Mouse (Mus musculus) forebrain, embryonic 16.5 days (tissue): ENCODE measurements at regions not wholly inside any gene's neighbourhood (a gene's known extent, or its start where the extent isn't known, plus 50 kb on each side); places are given as distances from the start of the nearest gene placed in this dataset.
A peak's percentile ranks its signal among the peaks of the same experiment; 100 is the strongest.

Experiments used
- ATAC-seq: fragments of 200-750 bp; cut with Nextera tagmentation; 2 replicates; pipeline ENCODE4 v1.8.0; 2017; ENCODE audit warnings: mild to moderate bottlenecking, moderate library complexity
- H3K27ac ChIP-seq: fragments of 300-500 bp; sonication (generic); 2 replicates; pipeline ENCODE4 v1.5.1; 2014; ENCODE audit warnings: low read length, control low read depth
- H3K27me3 ChIP-seq: fragments of 300-500 bp; sonication (generic); replicated peaks from 2 replicates; pipeline ENCODE4 v1.6.1; 2014; ENCODE audit warnings: low read length; ENCODE audit not compliant: control insufficient read depth, insufficient read depth
- H3K36me3 ChIP-seq: fragments of 300-500 bp; sonication (generic); 2 replicates; pipeline ENCODE4 v1.6.1; 2014; ENCODE audit not compliant: control insufficient read depth, insufficient read depth
- H3K4me1 ChIP-seq: fragments of 300-500 bp; sonication (generic); replicated peaks from 2 replicates; pipeline ENCODE4 v1.6.1; 2014; ENCODE audit warnings: low read length; ENCODE audit not compliant: control insufficient read depth, insufficient read depth
- H3K4me2 ChIP-seq: fragments of 300-500 bp; sonication (generic); 2 replicates; pipeline ENCODE4 v1.6.1; 2014; ENCODE audit warnings: mild to moderate bottlenecking, low read length, control low read depth
- H3K4me3 ChIP-seq: fragments of 300-500 bp; sonication (generic); replicated peaks from 2 replicates; pipeline ENCODE4 v1.5.1; 2014; ENCODE audit warnings: mild to moderate bottlenecking, low read length, control low read depth
- H3K9ac ChIP-seq: fragments of 300-500 bp; sonication (generic); replicated peaks from 2 replicates; pipeline ENCODE4 v1.6.1; 2014; ENCODE audit warnings: low read depth, low read length, control low read depth
- H3K9me3 ChIP-seq: fragments of 300-500 bp; sonication (generic); 2 replicates; pipeline ENCODE4 v1.6.1; 2016; ENCODE audit warnings: low read length; ENCODE audit not compliant: control insufficient read depth
- WGBS: fragments of 180-500 bp; shearing (Covaris S2); extraction: QIAGEN DNeasy Blood & Tissue Kit; methylation state at CpG from one replicate; pipeline ENCODE4 v1.1.7; 2014; 5-methylcytosine and 5-hydroxymethylcytosine counted together

DNA sequence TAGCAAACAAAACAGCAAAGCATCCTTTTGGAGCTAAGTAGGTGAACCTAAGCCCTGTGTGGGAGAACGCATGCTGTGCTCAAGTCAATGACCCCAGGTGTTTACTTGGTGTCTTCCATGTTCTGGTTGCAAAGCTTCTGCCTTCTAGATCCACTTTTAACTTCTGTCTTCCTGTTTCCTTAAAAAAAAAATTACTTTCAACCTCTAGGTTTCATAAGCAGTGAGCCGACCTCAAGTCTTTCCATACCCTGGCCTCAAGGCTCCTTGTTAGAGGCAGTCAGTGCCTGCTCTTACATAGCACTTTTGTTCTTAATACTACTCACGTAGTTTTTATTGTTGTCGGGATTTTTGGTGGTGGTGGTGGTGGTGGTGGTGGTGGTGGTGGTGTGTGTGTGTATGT, 149.9 kb upstream of the Emcn start:
- no peaks in the 10 kb centered on the region for H3K27me3 ChIP-seq
- H3K4me2 ChIP-seq, result no peak overlapping the region
- no peak overlapping the region for H3K4me3 ChIP-seq
- no peaks in the 10 kb centered on the region for H3K9me3 ChIP-seq
- ATAC-seq, result no peak
- no peaks in the 10 kb centered on the region for H3K4me1 ChIP-seq
- H3K9ac ChIP-seq, result no peak overlapping the region
- H3K36me3 ChIP-seq, result no peaks in the 10 kb centered on the region
- no peak overlapping the region for H3K27ac ChIP-seq
- WGBS, result 91% methylated on average over 4 of the region's 4 CpGs

DNA sequence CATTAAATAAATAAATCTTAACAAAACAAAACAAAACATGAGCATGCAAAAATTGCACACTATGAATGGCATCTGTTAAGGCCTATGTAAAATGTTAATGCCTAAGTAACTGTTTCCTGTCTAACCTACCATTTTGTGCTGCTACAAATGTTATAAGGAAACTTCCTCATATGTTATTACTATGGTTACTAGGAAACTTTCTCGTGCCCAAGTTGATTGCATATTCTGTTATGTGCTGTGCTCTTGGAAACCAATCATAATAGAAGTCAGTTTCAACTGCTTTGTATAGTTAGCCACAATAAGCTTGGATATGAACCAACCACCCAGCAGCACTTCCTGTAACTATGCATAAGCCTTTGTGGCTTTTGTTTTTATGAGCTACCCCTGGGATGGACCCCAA, 147.0 kb upstream of the Emcn start:
- Histone ChIP-seq H3K27me3 (no peaks in the 10 kb centered on the region), H3K4me1 (no peaks in the 10 kb centered on the region), H3K9me3 (no peaks in the 10 kb centered on the region), H3K27ac (no peak overlapping the region), H3K4me3 (no peak overlapping the region), H3K36me3 (no peaks in the 10 kb centered on the region), H3K9ac (no peak overlapping the region), H3K4me2 (no peak overlapping the region)
- 70% methylated on average over 1 of the region's 1 CpGs for WGBS
- no peak for ATAC-seq

DNA sequence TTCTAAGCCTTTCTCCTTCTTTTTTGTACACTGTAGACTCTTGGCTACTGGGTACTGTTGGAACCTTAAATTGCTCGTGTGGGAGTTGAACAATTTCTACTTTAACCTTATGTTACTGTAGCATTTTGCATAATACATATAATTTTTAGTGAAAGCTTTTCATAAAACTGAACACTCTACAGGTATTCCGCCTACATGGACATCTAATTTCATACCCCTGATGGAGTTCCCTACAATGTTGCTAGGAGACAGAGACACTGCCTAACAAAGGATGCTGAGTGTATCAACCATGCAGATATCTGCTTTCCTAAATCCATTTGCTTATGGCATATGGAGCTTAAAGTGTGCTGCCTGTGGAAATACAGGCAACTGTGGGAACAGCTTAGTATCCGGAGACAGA, 129.2 kb upstream of the Emcn start:
- peak; percentile 75 for ATAC-seq

DNA sequence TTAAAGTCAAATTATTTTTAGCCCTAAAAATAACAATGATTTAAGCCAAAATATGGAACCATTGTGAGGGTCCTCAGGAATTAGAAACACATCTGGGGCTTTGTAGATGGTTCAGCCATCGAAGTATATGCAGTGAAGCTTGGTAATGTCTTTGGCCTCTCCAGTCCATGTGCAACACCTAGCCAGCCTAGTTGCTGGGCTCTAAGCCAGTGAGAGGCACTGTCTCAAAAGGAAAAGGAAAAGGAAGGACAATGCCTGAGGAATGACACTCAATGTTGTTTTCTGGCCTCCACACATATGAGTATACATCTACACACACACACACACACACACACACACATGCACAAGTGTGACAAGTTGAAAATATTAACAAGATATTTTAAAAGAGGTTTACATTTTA, 124.8 kb upstream of the Emcn start:
- Histone ChIP-seq H3K27ac (no peak overlapping the region), H3K9me3 (no peaks in the 10 kb centered on the region), H3K4me2 (no peak overlapping the region), H3K27me3 (no peaks in the 10 kb centered on the region), H3K9ac (no peak overlapping the region), H3K4me3 (no peak overlapping the region), H3K36me3 (no peaks in the 10 kb centered on the region), H3K4me1 (no peaks in the 10 kb centered on the region)
- WGBS, result 92% methylated on average over 1 of the region's 1 CpGs
- ATAC-seq, result no peak

More for the DNA sequence above, 129.2 kb upstream of the Emcn start:
- 59% methylated on average over 3 of the region's 3 CpGs for WGBS
- H3K36me3 ChIP-seq, result no peaks in the 10 kb centered on the region
- no peaks in the 10 kb centered on the region for H3K4me1 ChIP-seq
- no peaks in the 10 kb centered on the region for H3K27me3 ChIP-seq
- no peak overlapping the region for H3K4me2 ChIP-seq
- no peak overlapping the region for H3K9ac ChIP-seq
- H3K27ac ChIP-seq, result no peak overlapping the region
- H3K4me3 ChIP-seq, result no peak overlapping the region
- H3K9me3 ChIP-seq, result no peaks in the 10 kb centered on the region

DNA sequence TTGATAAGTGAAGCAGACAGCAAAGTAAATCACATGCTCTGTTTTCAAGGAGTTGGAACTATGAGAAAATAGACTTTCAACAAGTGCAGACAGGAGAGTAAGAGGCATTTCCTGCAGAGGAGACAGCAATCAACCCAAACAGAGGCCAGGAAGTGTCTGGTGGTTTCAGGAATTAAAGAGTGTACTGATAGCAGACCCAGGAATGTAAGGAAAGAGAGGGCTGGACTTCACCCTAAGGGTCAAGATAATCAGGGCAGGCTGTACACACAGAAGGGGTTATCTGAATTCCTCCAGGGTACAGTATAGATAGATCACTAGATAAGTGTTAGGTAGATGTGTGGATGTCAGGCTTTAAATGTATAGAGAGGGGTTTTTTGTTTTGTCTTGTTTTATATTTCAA, 123.6 kb upstream of the Emcn start:
- Histone ChIP-seq H3K36me3 (no peaks in the 10 kb centered on the region), H3K4me1 (no peaks in the 10 kb centered on the region), H3K4me2 (no peak overlapping the region), H3K9me3 (no peaks in the 10 kb centered on the region), H3K4me3 (no peak overlapping the region), H3K9ac (no peak overlapping the region), H3K27me3 (no peaks in the 10 kb centered on the region), H3K27ac (no peak overlapping the region)
- ATAC-seq, result no peak

DNA sequence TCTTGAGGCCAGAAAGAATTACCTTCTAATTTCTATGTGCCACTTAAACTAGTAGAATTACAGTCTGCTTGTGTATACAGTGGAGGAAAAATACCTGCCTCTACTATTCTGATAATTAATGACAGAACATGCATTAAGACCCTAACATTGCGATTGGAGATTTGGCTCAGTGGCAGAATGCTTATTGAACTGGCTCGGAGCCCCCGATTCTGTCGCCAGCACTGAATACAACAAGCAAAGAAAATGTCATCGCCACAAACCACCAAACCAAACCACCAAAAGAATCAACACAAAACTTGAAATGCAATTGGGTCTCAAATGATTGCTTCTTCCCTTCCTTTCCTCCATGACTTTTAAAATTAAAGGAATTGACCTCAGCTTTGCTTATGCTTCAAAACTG, 122.9 kb upstream of the Emcn start:
- 71% methylated on average over 5 of the region's 5 CpGs for WGBS
- no peak overlapping the region for H3K4me2 ChIP-seq
- no peaks in the 10 kb centered on the region for H3K36me3 ChIP-seq
- H3K9ac ChIP-seq, result no peak overlapping the region
- H3K9me3 ChIP-seq, result no peaks in the 10 kb centered on the region
- H3K27ac ChIP-seq, result no peak overlapping the region
- H3K27me3 ChIP-seq, result no peaks in the 10 kb centered on the region
- no peak for ATAC-seq
- no peak overlapping the region for H3K4me3 ChIP-seq
- no peaks in the 10 kb centered on the region for H3K4me1 ChIP-seq

DNA sequence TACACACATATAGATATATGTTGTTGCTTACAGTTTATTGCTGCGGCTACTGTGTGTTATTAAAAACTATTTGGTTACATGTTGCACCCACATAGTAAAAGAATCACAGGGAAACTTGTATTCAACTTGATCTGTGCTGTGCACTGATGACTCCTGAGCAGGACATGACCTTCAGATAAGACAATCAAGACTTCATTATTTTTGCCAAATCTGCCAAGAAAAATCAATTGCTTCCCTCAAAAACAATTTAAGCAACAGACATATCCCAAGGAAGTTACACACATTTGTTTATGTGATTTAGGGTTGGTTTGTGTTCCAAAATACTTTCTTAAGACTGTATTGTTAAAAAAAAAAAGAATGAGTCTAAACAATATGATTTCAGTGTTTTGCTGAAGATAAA, 114.7 kb upstream of the Emcn start:
- H3K36me3 ChIP-seq, result no peaks in the 10 kb centered on the region
- H3K27me3 ChIP-seq, result no peaks in the 10 kb centered on the region
- H3K4me1 ChIP-seq, result no peaks in the 10 kb centered on the region
- no peaks in the 10 kb centered on the region for H3K9me3 ChIP-seq
- no peak overlapping the region for H3K4me2 ChIP-seq
- ATAC-seq, result no peak
- H3K4me3 ChIP-seq, result no peak overlapping the region
- 93% methylated on average over 1 of the region's 1 CpGs for WGBS
- no peak overlapping the region for H3K9ac ChIP-seq
- no peak overlapping the region for H3K27ac ChIP-seq

DNA sequence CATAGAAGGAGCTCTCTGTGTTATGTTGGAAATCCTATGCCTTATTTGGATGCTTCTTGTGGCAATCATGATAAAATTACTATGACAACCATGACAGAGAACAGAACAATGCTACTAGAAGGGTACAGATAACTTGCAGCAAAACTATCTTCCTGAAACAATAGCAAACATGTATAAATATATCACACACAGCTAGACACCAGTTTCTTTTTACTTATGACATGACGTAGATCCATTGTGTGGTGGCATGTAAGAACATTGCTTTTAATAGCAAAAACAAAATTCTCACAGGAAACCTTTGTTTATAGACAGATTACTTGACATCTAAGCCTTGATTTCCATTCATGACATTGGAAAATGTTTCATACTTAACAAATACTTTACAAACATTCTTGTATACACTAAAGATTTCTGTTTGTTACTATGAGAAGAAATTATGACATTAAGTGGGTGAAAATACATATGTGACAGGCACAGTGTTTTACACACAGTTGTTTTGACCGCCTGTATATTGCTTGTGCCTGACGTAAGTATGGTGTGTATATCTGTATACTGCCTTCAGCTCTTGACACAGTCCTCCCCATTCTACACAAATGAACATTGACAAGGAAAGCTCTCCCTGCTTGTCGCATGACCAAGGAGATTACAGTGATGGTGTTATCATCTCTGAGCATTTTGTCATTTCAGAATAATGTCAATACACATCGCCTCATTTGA, 113.6 kb upstream of the Emcn start:
- 90% methylated on average over 5 of the region's 5 CpGs for WGBS

DNA sequence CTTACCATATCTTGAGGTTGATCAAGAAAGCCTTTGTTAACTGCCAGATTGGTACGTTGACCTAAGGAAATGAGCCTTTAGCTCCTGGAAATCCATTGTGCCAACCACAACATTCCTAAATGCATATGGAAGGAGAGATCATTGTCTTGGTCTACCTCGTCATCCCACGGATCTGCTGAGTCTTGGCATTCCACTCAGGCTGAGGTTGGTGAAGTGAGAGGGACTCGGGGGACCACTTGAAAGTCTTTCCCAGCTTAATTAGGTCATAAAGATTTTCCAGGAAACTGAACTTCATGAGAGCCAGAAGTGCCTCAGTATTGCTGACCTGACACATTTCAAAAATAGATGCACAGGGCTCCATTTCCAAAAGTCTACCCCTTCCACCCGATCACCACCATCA, 112.5 kb upstream of the Emcn start:
- ATAC-seq, result no peak
- no peak overlapping the region for H3K9ac ChIP-seq
- no peak overlapping the region for H3K27ac ChIP-seq
- no peaks in the 10 kb centered on the region for H3K9me3 ChIP-seq
- no peaks in the 10 kb centered on the region for H3K27me3 ChIP-seq
- WGBS, result 91% methylated on average over 5 of the region's 5 CpGs
- no peaks in the 10 kb centered on the region for H3K4me1 ChIP-seq
- no peak overlapping the region for H3K4me3 ChIP-seq
- no peaks in the 10 kb centered on the region for H3K36me3 ChIP-seq
- H3K4me2 ChIP-seq, result no peak overlapping the region

More for the DNA sequence above, 113.6 kb upstream of the Emcn start:
- Histone ChIP-seq H3K27ac (no peak overlapping the region), H3K27me3 (no peaks in the 10 kb centered on the region), H3K4me1 (no peaks in the 10 kb centered on the region), H3K9ac (no peak overlapping the region), H3K4me3 (no peak overlapping the region), H3K4me2 (no peak overlapping the region), H3K9me3 (no peaks in the 10 kb centered on the region), H3K36me3 (no peaks in the 10 kb centered on the region)
- ATAC-seq, result no peak

DNA sequence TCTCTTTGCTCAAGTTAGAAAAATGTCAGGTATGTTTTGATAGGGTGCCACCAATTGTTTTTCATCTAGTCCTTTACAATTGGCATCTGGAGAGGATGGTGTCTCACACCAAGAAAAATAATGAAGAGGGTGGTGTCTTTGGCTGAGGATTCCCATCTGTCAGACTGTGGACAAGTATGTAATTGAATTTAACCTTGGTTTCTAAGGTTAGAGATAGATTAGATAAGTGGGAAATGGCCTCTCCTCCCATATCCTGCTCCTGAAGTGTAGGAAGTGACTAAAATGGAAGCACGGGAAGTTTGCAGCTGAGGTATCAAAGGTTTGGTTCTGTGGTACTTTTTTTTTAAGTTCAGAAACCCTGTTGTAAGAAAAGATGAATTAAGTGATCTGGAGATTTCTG, 98.0 kb upstream of the Emcn start:
- Histone ChIP-seq H3K27ac (no peak overlapping the region), H3K9me3 (no peaks in the 10 kb centered on the region), H3K27me3 (no peaks in the 10 kb centered on the region), H3K36me3 (no peaks in the 10 kb centered on the region), H3K4me2 (no peak overlapping the region), H3K9ac (no peak overlapping the region), H3K4me3 (no peak overlapping the region), H3K4me1 (no peaks in the 10 kb centered on the region)
- WGBS, result 75% methylated on average over 1 of the region's 1 CpGs
- no peak for ATAC-seq
